Mouse (Mus musculus): Measurements from ENCODE around the gene Dvl1.

- TF ChIP-seq POLR2A (IDR thresholded peaks at IDR 0.05; ENCODE audit: control insufficient read depth, low read depth, low read length) = no peak
- no peak for TF ChIP-seq CTCF (IDR thresholded peaks at IDR 0.05; ENCODE audit: control insufficient read depth, insufficient read depth, insufficient replicate concordance, low read depth, low read length)
Measured at GRCm38 (mm10) chr4:155837404-155838010, 9.7 kb upstream of the Dvl1 start.

Data from testis, adult 2 months (tissue).